Mouse (Mus musculus): ENCODE results near the gene Thsd7a.

DNA sequence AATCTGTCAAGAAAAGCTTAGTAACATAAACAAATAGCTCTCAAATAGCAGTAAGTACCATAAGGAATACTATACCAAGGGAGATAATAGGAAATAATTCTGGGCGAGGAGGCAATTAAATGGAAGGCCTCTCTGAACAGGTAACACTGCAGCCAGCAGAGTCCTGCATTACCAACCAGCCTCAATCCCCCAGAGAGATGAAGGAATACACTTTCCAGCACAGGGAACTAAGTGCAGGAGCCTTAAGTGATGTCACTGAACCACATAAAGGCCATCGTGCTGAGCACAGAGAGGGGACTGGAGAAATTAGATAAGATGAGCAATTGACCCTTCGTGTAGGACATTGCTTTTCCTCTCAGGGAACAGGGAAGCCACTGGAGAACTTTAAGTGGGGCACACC is 36.6 kb downstream of the Thsd7a start:
- TF ChIP-seq GATA1 (IDR thresholded peaks at IDR 0.05; ENCODE audit: borderline replicate concordance, low read length) (no peak), FLI1 (IDR thresholded peaks at IDR 0.05; ENCODE audit: low read length) (no peak)

Data from megakaryocyte, embryonic 14.5 days (primary cell).